Mouse (Mus musculus): ENCODE measurements around the gene Akap5. TPM values are rescaled to one million over a fixed set of nuclear protein-coding genes. Genes with fewer than 3 reads are reported as not detected.
A peak's percentile ranks its signal among the peaks of the same experiment; 100 is the strongest.

The Akap5 gene
- polyA plus RNA-seq, 1 experiment from 2014 or later = 4.4 TPM

DNA sequence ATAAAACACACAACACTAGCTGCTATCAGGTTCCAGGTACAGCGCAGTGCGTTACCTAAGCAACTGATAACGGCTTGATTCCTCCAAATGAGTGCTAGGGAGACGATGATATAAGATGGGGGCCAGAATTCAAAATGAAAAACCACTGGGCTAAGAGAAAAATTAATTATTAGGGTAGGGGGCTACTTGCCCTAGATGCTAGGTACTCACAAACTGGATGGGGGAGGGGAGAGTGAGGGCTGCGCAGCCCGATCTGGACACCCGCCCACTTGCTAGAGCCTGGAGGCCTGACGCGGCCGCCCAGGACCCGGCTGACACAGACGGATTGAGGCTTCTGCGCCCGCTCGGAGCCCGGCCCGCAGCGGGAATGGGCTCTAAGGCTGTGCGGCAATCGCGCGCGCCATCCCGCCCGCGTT lies 44.1 kb downstream of the Akap5 start:
- DNase-seq (ENCODE audit: low spot score) = peak; percentile 72
- peak; percentile 29 for ATAC-seq (ENCODE audit: insufficient read depth, low FRiP score, low TSS enrichment)
- Histone ChIP-seq H3K4me1 (ENCODE audit: control insufficient read depth, insufficient read depth, low read length) (peaks cover 27% of the 10 kb centered on the region), H3K9me3 (ENCODE audit: control insufficient read depth, low read length) (no peaks in the 10 kb centered on the region), H3K4me3 (ENCODE audit: low read depth, low read length) (peak overlapping the region; percentile 86), H3K27ac (ENCODE audit: low read depth, low read length) (peak overlapping the region; percentile 98), H3K9ac (ENCODE audit: low read length) (peak overlapping the region; percentile 99), H3K27me3 (ENCODE audit: control insufficient read depth, insufficient read depth, low read length) (no peaks in the 10 kb centered on the region), H3K4me2 (ENCODE audit: low read depth) (peak overlapping the region; percentile 89), H3K36me3 (ENCODE audit: control insufficient read depth, insufficient read depth, low read length) (no peaks in the 10 kb centered on the region)
- under 1% methylated on average over 26 of the region's 26 CpGs for WGBS

DNA sequence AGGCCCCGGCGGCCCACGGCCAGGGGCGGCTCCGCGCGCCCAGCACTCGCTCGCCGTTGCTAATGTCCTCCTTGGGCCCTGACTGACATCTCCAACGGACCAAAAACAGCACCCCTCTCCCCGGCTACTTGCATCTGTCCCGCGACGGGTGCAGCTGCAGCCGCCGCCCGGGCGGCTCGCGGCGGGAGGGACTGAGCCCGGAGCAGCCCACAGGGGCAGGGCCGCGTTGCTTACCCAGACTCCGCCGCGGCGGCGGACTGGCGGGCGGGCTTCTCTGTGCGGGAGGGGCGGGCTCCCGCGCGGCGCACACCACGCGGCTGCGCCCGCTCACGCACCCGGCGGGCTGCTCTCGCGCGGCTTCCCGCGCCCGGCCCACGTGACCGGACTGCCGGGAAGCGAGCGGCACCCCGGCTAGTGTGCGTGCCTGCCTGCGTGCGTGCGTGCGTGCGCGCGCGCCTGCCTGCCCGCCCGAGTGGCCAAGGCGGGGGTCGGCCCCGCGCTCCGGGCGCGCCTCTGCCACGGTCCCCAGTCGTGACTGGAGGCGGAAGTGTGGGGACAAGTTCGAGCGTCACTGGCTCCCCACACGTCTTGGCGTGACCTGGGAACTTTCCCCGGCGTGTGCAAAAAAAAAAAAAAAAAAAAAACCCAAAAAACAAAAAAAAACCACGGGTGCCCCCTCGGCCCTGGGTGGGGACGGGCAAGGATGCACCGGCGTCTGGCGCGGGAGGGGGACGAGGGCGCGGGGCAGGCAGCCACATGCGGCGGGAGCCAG lies 44.7 kb downstream of the Akap5 start, which contains the start of gene Zbtb25:
Gene Zbtb25 (minus strand): TSS at position 397 of the 772 bp plus-strand sequence.
- DNase-seq (ENCODE audit: low spot score) (peak; percentile 94), ATAC-seq (ENCODE audit: insufficient read depth, low FRiP score, low TSS enrichment) (peak; percentile 70)
- H3K9me3 ChIP-seq (ENCODE audit: control insufficient read depth, low read length) = no peaks in the 10 kb centered on the region
- H3K4me1 ChIP-seq (ENCODE audit: control insufficient read depth, insufficient read depth, low read length) = peaks cover 28% of the 10 kb centered on the region
- H3K9ac ChIP-seq (ENCODE audit: low read length) = peak within 1 kb of the TSS; percentile 99
- peak within 1 kb of the TSS; percentile 89 for H3K4me2 ChIP-seq (ENCODE audit: low read depth)
- no peaks in the 10 kb centered on the region for H3K36me3 ChIP-seq (ENCODE audit: control insufficient read depth, insufficient read depth, low read length)
- WGBS = under 1% methylated on average over 71 of the region's 96 CpGs
- peak within 1 kb of the TSS; percentile 86 for H3K4me3 ChIP-seq (ENCODE audit: low read depth, low read length)
- no peaks in the 10 kb centered on the region for H3K27me3 ChIP-seq (ENCODE audit: control insufficient read depth, insufficient read depth, low read length)
- H3K27ac ChIP-seq (ENCODE audit: low read depth, low read length) = peak within 1 kb of the TSS; percentile 98

DNA sequence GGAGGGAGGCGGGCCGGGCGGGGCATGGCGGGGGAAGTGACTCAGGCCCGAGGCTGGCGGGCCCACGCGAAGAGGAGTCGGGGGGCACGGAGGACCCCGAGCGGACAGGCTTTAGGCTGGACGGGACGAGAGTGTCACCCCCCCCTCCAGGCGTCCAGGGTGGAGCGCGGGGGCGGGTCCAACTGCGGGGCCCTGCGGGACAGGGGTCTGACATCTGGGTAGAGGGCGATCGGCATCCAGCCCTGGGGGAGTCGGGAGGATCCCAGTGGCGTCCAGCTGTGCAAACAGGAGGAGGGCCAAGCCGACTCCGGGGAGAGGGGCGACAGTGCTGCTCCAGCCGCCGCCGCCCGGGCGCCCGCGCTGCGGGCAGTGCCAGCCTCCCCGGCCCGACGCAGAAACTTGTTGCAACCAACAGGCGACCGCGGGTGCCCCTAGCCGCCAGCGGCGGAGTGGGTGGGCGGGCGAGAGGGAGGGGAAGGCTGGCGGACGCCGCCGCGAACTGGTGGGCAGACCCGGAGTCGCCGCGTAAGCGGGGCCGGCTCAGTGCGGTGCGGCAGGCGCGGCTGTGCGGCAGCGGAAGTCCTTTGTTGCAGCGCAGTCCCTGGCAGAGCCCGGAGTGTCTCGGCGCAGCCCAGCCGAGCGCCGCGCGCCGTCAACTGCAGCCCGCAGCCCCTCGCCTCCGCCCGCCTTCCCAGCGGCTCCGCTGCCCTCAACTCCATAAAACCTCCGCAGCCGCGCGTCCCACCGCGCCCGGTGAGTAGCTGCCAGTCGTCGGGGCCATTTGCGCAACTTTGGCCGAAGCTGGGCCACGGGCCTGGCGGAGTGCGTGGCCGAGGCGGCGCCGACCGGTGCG lies 45.5 kb downstream of the Akap5 start, which contains the start of gene Zbtb1:
Gene Zbtb1 (plus strand): TSS at position 289 of the 853 bp plus-strand sequence.
- Histone ChIP-seq H3K27me3 (ENCODE audit: control insufficient read depth, insufficient read depth, low read length) (no peaks in the 10 kb centered on the region), H3K27ac (ENCODE audit: low read depth, low read length) (peak within 1 kb of the TSS; percentile 98), H3K4me3 (ENCODE audit: low read depth, low read length) (peak within 1 kb of the TSS; percentile 86), H3K4me2 (ENCODE audit: low read depth) (peak within 1 kb of the TSS; percentile 89), H3K9ac (ENCODE audit: low read length) (peak within 1 kb of the TSS; percentile 99), H3K4me1 (ENCODE audit: control insufficient read depth, insufficient read depth, low read length) (peaks cover 32% of the 10 kb centered on the region), H3K9me3 (ENCODE audit: control insufficient read depth, low read length) (no peaks in the 10 kb centered on the region), H3K36me3 (ENCODE audit: control insufficient read depth, insufficient read depth, low read length) (no peaks in the 10 kb centered on the region)
- DNase-seq (ENCODE audit: low spot score) (peak; percentile 83), ATAC-seq (ENCODE audit: insufficient read depth, low FRiP score, low TSS enrichment) (peak; percentile 62)
- under 1% methylated on average over 78 of the region's 99 CpGs for WGBS

DNA sequence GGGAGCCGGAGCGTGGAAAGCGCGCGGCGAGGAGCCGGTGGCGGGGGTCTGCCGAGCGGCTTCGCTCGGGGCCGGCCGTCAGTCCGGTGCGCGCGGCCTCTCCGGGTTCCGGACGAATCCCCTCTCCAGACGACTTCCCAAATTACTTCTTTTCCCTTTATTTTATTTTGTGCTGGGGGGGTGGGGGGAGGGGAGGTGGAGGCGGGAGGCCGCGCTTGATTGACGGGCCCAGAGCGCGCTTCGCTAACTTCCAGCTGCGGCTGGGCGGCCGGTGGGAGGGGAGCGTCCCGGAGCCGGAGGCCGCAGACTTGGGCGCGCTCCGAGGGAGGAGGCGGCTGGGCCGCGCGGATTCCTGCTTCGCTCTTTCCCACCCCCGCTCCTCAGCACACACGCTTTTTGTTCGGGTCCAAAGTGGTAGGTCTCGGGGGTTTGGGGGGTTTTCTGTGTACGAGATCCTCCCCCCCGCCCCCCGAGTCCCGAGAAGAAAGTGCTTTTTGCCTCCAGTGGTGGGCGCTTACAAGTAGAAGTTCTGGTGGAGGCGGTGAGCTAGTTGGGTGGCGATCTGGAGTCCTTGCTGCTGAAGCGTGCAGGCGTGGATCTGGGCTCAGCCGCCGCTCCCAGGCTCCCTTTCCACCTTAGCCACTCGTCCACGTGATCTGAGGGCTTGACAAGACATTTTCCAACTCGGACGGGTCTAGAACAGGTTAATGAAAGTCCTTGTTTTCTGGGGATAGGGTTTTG lies 46.3 kb downstream of the Akap5 start:
- H3K36me3 ChIP-seq (ENCODE audit: control insufficient read depth, insufficient read depth, low read length) = no peaks in the 10 kb centered on the region
- WGBS = 0% methylated on average over 48 of the region's 63 CpGs
- H3K27ac ChIP-seq (ENCODE audit: low read depth, low read length) = peak overlapping the region; percentile 98
- peak; percentile 83 for DNase-seq (ENCODE audit: low spot score)
- peak overlapping the region; percentile 86 for H3K4me3 ChIP-seq (ENCODE audit: low read depth, low read length)
- H3K4me2 ChIP-seq (ENCODE audit: low read depth) = peak overlapping the region; percentile 89
- peaks cover 32% of the 10 kb centered on the region for H3K4me1 ChIP-seq (ENCODE audit: control insufficient read depth, insufficient read depth, low read length)
- H3K9ac ChIP-seq (ENCODE audit: low read length) = peak overlapping the region; percentile 99
- no peaks in the 10 kb centered on the region for H3K9me3 ChIP-seq (ENCODE audit: control insufficient read depth, low read length)
- ATAC-seq (ENCODE audit: insufficient read depth, low FRiP score, low TSS enrichment) = peak; percentile 29
- no peaks in the 10 kb centered on the region for H3K27me3 ChIP-seq (ENCODE audit: control insufficient read depth, insufficient read depth, low read length)

DNA sequence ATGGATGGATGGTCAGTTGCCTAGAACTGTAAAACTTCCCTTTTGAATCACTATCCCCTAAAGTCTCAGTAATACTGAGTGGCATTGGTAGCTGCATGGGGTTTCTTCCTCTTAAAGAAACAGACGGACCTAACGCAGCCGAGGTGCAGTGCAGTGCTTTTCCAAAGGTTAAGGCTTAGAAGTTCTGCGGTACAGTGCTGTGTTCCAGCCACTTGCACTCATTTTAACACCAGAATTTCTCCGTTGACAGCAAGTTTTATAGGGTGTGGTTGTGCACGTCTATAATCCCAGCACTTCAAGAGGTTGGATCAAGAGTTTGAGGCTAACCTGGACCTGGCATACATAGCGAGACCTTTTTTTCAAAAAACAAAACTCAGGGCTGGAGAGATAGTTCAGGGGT lies 47.4 kb downstream of the Akap5 start:
- Histone ChIP-seq H3K36me3 (ENCODE audit: control insufficient read depth, insufficient read depth, low read length) (no peaks in the 10 kb centered on the region), H3K27ac (ENCODE audit: low read depth, low read length) (no peak overlapping the region), H3K4me1 (ENCODE audit: control insufficient read depth, insufficient read depth, low read length) (peaks cover 28% of the 10 kb centered on the region), H3K9ac (ENCODE audit: low read length) (no peak overlapping the region), H3K27me3 (ENCODE audit: control insufficient read depth, insufficient read depth, low read length) (no peaks in the 10 kb centered on the region), H3K4me3 (ENCODE audit: low read depth, low read length) (peak overlapping the region; percentile 86; the same call in 1 of the 2 replicates), H3K4me2 (ENCODE audit: low read depth) (peak overlapping the region; percentile 89), H3K9me3 (ENCODE audit: control insufficient read depth, low read length) (no peaks in the 10 kb centered on the region)
- no peak for ATAC-seq (ENCODE audit: insufficient read depth, low FRiP score, low TSS enrichment)
- no peak for DNase-seq (ENCODE audit: low spot score)
- WGBS = 44% methylated on average over 7 of the region's 7 CpGs

DNA sequence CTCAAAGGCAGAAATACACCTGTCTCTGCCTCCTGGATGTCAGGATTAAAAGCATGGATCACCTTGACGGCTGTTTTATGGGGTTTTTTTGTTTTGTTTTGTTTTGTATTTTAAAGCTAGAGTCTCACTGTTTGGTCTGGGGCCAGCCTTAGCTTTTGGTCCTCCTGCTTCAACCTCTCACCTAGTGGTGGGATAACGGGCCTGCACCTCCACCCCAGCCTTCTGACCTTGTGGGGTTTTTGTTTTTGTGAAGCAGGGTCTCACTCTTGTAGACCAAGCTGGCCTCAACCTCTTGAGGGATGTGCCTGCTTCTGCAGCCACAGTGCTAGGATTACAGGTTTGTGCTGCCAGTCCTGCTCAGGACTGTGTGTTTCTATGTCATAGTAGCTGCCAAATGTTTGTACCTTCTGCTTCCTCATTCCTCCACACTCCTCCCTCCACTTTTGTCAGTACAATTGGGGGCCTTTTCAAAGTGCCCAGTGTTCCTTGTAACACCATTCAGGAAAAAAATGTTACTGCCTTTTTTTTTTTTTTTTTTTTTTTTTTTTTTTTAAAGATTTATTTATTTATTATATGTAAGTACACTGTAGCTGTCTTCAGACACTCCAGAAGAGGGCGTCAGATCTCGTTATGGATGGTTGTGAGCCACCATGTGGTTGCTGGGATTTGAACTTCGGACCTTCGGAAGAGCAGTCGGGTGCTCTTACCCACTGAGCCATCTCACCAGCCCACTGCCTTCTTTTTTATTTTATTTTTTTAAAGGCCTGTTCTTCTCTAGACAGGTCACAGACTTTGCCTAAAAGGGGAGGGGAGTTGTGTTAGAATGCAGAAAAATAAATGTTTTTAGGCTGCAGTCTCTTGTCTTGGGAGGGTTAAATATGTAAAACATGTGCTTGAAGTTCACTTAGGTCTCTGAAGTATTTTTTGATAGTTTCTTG lies 48.5 kb downstream of the Akap5 start:
- Histone ChIP-seq H3K4me3 (ENCODE audit: low read depth, low read length) (no peak overlapping the region), H3K9me3 (ENCODE audit: control insufficient read depth, low read length) (no peaks in the 10 kb centered on the region), H3K9ac (ENCODE audit: low read length) (no peak overlapping the region), H3K27ac (ENCODE audit: low read depth, low read length) (no peak overlapping the region), H3K4me2 (ENCODE audit: low read depth) (no peak overlapping the region), H3K36me3 (ENCODE audit: control insufficient read depth, insufficient read depth, low read length) (no peaks in the 10 kb centered on the region), H3K27me3 (ENCODE audit: control insufficient read depth, insufficient read depth, low read length) (no peaks in the 10 kb centered on the region), H3K4me1 (ENCODE audit: control insufficient read depth, insufficient read depth, low read length) (peaks cover 17% of the 10 kb centered on the region)
- DNase-seq (ENCODE audit: low spot score) (no peak), ATAC-seq (ENCODE audit: insufficient read depth, low FRiP score, low TSS enrichment) (no peak)
- 84% methylated on average over 5 of the region's 7 CpGs for WGBS

DNA sequence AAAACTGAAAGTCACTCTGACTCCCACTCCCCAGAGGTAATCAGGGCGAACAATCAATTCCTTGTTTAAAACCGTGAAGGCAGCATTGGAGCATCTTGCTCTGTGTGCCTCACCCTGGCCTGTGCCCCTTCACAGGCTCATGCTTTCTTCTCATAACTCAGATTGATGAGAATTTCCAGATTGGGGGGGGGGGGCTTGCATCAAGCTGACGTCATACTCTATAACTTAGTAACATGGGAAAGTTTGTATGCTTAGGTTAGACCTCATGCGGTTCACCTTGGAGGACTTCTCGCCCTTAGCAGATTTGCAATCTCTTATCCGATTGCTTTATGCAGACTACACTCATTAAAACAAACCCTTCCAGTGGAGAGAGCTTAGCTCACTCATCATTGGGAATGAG lies 49.3 kb downstream of the Akap5 start:
- no peak overlapping the region for H3K27ac ChIP-seq (ENCODE audit: low read depth, low read length)
- H3K4me1 ChIP-seq (ENCODE audit: control insufficient read depth, insufficient read depth, low read length) = peaks cover 12% of the 10 kb centered on the region
- DNase-seq (ENCODE audit: low spot score) = peak; percentile 42
- no peak overlapping the region for H3K4me3 ChIP-seq (ENCODE audit: low read depth, low read length)
- no peak overlapping the region for H3K4me2 ChIP-seq (ENCODE audit: low read depth)
- no peak for ATAC-seq (ENCODE audit: insufficient read depth, low FRiP score, low TSS enrichment)
- WGBS = 58% methylated on average over 6 of the region's 6 CpGs
- H3K27me3 ChIP-seq (ENCODE audit: control insufficient read depth, insufficient read depth, low read length) = no peaks in the 10 kb centered on the region
- no peak overlapping the region for H3K9ac ChIP-seq (ENCODE audit: low read length)
- no peaks in the 10 kb centered on the region for H3K9me3 ChIP-seq (ENCODE audit: control insufficient read depth, low read length)
- no peaks in the 10 kb centered on the region for H3K36me3 ChIP-seq (ENCODE audit: control insufficient read depth, insufficient read depth, low read length)

Measured in neural tube, embryonic 11.5 days (tissue).